Mouse (Mus musculus) retina, adult 2 months (tissue): ENCODE measurements around the gene Ackr3.

Experiments
- DNase-seq: peaks from one replicate; pipeline ENCODE4 v3.0.0-alpha.2; 2012; ENCODE audit warnings: low read depth, low spot score

Gene Ackr3

DNA sequence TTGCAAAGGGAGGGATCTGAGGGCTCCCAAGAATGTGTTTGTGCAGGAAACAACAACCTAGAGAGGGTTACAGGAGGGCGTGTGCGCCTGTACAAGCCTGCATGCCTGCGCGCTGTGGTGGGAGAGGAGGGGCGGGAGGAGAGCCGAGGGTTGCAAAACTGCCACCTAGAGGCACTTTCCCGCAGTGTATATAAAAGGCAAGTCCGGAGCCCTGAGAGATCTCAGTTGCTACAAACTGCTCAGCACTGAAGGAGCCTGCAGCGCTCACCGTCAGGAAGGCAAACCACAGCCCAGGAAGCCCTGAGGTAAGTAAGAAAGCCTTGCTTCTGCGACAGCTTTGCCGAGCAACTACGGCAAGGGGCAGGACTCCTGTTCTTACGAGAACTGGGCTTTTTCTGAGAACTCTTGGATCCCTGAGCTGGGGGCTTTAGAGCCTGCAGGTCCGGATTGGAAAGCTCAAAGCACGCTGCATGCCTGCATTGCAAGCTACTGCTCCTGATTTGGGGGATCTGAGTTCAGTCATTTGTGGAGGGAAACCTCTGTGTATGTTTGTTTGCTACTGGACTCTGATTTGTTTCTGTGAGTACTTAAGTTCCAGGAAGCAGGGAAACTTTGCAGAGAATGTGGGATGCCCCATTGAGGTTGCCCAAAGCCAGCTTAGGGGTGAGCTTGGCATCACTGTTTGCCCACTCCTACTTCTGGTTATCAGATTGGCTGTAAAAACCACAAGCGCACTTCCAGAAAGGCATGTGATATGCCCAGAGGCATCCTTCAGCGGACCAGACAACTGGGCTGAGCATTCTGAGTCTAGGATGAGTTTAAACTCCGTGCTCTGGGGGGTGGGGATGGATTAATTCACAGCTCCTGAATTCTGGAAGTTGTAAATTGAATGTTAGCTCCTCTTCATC, at the start of gene Ackr3:
Ackr3 (plus strand) TSS at position 198 of the 908 bp plus-strand sequence.
- DNase-seq: peak; percentile 13

- no peak for DNase-seq
Measured at GRCm38 (mm10) chr1:90156589-90156988, 47.2 kb upstream of the Ackr3 start.

- DNase-seq: no peak
Measured at GRCm38 (mm10) chr1:90159927-90160326, 43.9 kb upstream of the Ackr3 start.

GRCm38 (mm10) chr1:90161623-90162022, 42.2 kb upstream of the Ackr3 start:
- no peak for DNase-seq

GRCm38 (mm10) chr1:90162379-90162857, 41.4 kb upstream of the Ackr3 start:
- no peak for DNase-seq

- no peak for DNase-seq
Measured at GRCm38 (mm10) chr1:90163161-90163560, 40.6 kb upstream of the Ackr3 start.

GRCm38 (mm10) chr1:90164319-90164718, 39.5 kb upstream of the Ackr3 start:
- DNase-seq: no peak

- no peak for DNase-seq
Measured at GRCm38 (mm10) chr1:90174338-90174737, 29.4 kb upstream of the Ackr3 start.

DNA sequence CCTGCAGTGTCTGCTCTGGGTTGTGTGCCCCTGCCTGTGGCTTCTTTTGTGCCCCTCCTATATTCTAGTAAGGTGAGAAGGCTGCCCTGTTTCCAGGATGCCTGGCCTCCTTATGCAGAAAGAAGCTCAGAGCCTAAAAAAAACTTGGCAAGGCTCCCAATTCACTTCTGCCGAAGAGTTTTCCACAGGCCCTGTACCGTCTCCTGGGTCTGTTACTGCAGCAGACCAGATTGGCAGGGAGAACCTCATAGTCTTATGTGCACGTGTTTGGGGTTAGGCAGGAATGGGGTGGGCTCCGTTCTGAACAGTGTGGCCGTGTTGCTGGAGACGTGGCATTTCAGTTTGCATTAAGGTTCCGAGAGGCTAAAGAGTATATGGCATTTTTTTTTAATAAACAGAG, 27.6 kb upstream of the Ackr3 start:
- DNase-seq: no peak

- no peak for DNase-seq
Measured at GRCm38 (mm10) chr1:90177565-90177964, 26.2 kb upstream of the Ackr3 start.

DNA sequence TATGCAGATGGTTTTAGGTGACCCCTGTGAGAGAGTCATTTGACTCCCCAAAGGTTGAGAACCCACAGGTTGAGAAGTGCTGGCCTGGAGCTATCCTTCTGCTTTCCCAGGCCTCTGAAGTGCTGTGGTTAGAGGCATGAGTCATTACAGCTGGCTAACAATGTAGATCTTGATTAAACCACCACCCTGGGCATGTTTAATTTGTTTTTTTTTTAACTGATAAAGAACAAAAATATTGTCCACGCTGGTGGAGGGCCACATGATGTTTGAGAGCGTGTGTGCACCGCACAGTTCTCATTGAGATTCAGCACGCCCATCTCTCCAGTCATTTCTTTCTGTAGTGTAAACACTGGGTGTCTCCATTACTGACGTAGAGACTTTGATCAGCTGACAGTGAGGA, 25.8 kb upstream of the Ackr3 start:
- DNase-seq: no peak

DNA sequence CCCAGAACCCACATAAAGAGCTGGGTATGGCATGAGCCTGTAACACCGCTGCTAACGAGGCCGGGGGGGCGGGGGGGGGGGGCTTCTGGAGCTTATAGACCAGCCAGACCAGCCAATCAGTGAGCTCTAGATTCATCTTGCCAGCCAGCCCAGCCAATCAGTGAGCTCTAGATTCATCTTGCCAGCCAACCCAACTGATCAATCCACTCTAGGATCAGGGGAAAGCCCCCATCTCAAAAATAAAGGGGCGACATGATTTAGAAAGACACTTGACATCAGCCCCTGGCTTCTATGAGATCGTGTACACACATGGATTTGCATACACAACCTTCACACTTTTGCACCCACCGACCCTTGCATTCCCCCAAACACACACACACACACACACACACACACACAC, 23.3 kb upstream of the Ackr3 start:
- DNase-seq: no peak

DNA sequence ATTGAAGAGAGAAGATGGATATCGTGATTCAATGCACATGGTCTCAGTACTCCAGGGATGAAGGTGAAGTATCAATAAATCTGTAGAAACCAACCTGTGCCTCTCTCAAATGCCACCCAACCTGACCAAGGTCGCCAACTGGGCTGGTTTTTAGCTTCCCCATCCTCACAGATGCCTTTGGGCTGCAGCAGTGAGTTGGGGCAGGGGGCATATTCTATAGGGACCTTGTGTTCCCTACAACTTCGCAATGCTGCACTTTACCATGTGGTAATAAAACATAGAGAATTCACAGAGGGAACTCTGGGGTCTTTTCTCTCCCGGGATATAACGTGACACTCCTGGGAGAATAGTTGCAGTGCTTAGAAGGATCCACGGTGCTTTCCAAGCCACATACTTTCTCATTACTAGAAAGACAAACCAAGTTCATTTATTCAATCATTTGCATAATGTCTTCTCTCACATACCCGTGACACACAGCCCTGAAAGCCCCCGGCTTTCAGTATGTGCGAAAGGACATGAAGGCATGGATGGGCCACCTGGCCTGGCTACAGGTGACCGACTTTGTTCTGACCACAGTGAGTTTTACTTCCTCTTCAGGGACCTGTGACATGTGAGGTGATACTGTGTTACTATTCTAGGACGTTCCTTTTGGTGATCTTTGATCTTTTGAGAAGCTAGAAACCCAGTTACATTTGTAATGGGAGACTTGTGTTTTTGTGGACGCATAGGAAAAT, 22.6 kb upstream of the Ackr3 start:
- DNase-seq: no peak

GRCm38 (mm10) chr1:90182521-90182920, 21.3 kb upstream of the Ackr3 start:
- no peak for DNase-seq

DNA sequence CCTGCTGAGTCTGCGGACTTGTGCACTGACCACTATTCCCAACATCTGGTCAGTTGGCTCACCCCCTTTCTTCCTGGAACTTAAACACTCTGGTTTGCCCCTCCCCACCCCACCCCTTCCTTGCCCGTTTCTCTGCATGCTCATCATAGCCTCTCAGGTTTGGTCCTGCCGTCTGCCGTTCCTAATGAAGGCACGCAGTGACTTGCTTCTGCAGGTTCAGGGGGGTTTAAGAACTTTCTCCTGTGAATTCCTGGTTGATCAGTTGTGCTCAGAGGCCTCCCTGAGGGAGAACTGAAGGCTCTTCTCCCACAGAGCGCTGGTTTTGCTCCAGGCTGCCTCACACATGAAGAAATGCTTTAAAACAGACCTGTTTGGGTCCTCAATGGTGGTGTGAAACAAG, 20.2 kb upstream of the Ackr3 start:
- DNase-seq: no peak

DNA sequence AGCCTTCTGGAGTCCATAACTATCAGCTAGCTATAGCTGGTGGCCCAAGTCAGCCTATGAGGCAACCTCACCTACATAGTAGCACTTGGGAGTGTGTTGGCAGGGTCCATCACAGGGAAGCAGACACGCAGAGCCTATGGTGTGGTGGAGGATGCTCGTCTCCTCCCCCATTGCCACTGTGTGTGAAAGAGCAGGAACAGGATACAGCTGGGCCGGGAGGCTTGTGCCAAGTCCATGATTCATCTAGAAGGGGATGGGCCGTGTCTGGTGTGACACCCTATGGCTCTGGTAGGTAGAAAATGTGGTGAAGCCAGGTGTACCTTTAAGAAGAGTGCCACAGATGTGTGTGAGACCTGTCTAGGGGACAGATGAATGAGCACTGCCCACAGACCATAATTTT, 17.6 kb upstream of the Ackr3 start:
- no peak for DNase-seq

DNA sequence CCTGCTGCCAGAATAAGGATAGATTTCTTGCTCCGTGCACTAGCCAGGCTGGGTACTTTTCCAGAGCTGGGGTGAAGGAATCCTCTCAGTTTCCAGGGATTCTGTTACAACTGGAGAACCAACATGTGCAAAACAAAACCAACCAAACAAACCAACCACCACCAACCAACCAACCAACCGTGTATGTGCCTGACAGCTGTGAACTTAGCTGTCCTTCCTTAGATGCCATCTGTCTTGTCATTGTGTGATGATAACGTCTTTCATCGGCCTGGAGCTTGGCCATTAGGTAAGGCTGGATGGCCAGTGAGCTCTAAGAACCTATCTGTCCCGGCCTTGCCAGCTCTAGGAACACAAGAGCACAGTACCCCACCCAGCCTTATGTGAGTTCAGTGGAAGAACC, 16.9 kb upstream of the Ackr3 start:
- no peak for DNase-seq

DNA sequence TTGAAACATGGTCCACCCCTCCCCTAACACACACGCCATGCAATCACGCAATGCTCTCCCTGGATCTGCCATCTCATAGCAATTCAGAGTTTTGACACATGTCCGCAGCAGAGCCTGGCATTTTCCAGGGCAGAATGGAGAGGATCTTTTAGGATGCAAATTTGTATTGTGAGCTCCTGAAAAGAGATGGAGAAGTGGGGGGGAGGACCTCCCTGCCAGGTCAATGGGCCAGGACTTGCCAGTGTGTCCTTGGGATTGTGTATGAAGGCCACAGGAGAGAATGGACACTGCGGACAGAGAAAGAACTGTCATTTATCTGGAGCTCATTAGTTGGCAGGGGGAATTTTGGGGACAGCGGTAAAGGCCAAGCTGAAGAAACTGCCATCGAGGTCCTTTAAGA, 14.7 kb upstream of the Ackr3 start:
- DNase-seq: no peak

GRCm38 (mm10) chr1:90201246-90201645, 2.5 kb upstream of the Ackr3 start:
- DNase-seq: no peak

GRCm38 (mm10) chr1:90201655-90202054, 2.1 kb upstream of the Ackr3 start:
- DNase-seq: no peak

- no peak for DNase-seq
Measured at GRCm38 (mm10) chr1:90202207-90202978, 1.4 kb upstream of the Ackr3 start.

- DNase-seq: no peak
Measured at GRCm38 (mm10) chr1:90203341-90203740, 439 bp upstream of the Ackr3 start.
